Mouse (Mus musculus) cerebellum, postnatal 14 days (tissue): ENCODE measurements around the gene B3glct.

ENCODE experiments used
- DNase-seq, 2 experiments: peaks; one replicate each; pipeline ENCODE4 v3.0.0; 2021; ENCODE audit warnings: mixed read lengths in 2 of 2

B3glct gene

GRCm38 (mm10) chr5:149751861-149752260, 73.8 kb downstream of the B3glct start:
- no peak for DNase-seq

- DNase-seq, result no peak
Observed at GRCm38 (mm10) chr5:149753073-149753472, 75.0 kb downstream of the B3glct start.

GRCm38 (mm10) chr5:149767116-149767515, 89.1 kb downstream of the B3glct start:
- no peak for DNase-seq

- no peak for DNase-seq
Observed at GRCm38 (mm10) chr5:149767651-149768301, 89.7 kb downstream of the B3glct start.

GRCm38 (mm10) chr5:149769666-149770065, 91.6 kb downstream of the B3glct start:
- DNase-seq, result no peak

- DNase-seq, result no peak
Observed at GRCm38 (mm10) chr5:149776038-149776437, 98.0 kb downstream of the B3glct start.

- no peak for DNase-seq
Observed at GRCm38 (mm10) chr5:149779740-149780139, 101.7 kb downstream of the B3glct start.

GRCm38 (mm10) chr5:149780411-149780810, 102.4 kb downstream of the B3glct start:
- peak; percentile 4 to 15 for DNase-seq

- DNase-seq, result no peak
Observed at GRCm38 (mm10) chr5:149790087-149790486, 112.1 kb downstream of the B3glct start.

GRCm38 (mm10) chr5:149810071-149810470, 132.0 kb downstream of the B3glct start:
- DNase-seq, result no peak

GRCm38 (mm10) chr5:149811835-149812234, 133.8 kb downstream of the B3glct start:
- no peak for DNase-seq
